Mouse (Mus musculus): ENCODE results near the gene Ppp1r36. TPM values are rescaled to one million over a fixed set of nuclear protein-coding genes. Genes with fewer than 3 reads are reported as not detected.

The Ppp1r36 gene
- total RNA-seq, 2 experiments from 2014 or later, result 1.7 to 1.8 TPM

Other genes with a start within 250 kb of the Ppp1r36 start
- gene Esr2, start 240.3 kb upstream of the Ppp1r36 start, total RNA-seq (2021), result under 1 TPM; 0.13 to 0.25 TPM
- gene Tex21, start 170.8 kb upstream of the Ppp1r36 start, total RNA-seq (2021), result not detected
- gene Mthfd1, start 162.2 kb upstream of the Ppp1r36 start, total RNA-seq (2021), result 10 to 100 TPM; 46.1 to 47.3 TPM
- 10 to 100 TPM; 56.5 to 58.3 TPM for gene Akap5, start 92.6 kb upstream of the Ppp1r36 start, total RNA-seq (2021)
- gene Zbtb25, start 47.9 kb upstream of the Ppp1r36 start, total RNA-seq (2021), result 10 to 100 TPM; 15.7 to 22.1 TPM
- gene Zbtb1, start 47.3 kb upstream of the Ppp1r36 start, total RNA-seq (2021), result 1 to 10 TPM; 7.3 to 8.7 TPM
- gene Hspa2, start 13.4 kb upstream of the Ppp1r36 start, total RNA-seq (2021), result 100 to 1,000 TPM; 109 to 116 TPM
- gene Plekhg3, start 113.4 kb downstream of the Ppp1r36 start, total RNA-seq (2021), result 10 to 100 TPM; 22.9 to 23.2 TPM